Mouse (Mus musculus) heart, postnatal 0 days (tissue): ENCODE measurements around the gene Kif26b. TPM values are rescaled to one million over a fixed set of nuclear protein-coding genes. Genes with fewer than 3 reads are reported as not detected.

Source experiments
- ATAC-seq: fragments of 200-750 bp; cut with Nextera tagmentation; 2 replicates; pipeline ENCODE4 v1.8.0; 2017; ENCODE audit warnings: low read depth, moderate number of reproducible peaks, moderate library complexity; ENCODE audit not compliant: insufficient read depth
- DNase-seq: peaks from one replicate; pipeline ENCODE4 v3.0.0-alpha.2; 2016; ENCODE audit warnings: low spot score
- H3K27ac ChIP-seq: fragments of 300-500 bp; sonication (generic); 2 replicates; pipeline ENCODE4 v1.5.1; 2014; ENCODE audit warnings: low read depth, mild to moderate bottlenecking
- H3K27me3 ChIP-seq: fragments of 300-500 bp; sonication (generic); 2 replicates; pipeline ENCODE4 v1.6.1; 2014; ENCODE audit warnings: low read length, mixed read lengths; ENCODE audit not compliant: control insufficient read depth, insufficient read depth
- H3K36me3 ChIP-seq: fragments of 300-500 bp; sonication (generic); replicated peaks from 2 replicates; pipeline ENCODE4 v1.6.1; 2014; ENCODE audit warnings: low read length, mixed read lengths; ENCODE audit not compliant: control insufficient read depth, insufficient read depth
- H3K4me1 ChIP-seq: fragments of 300-500 bp; sonication (generic); 2 replicates; pipeline ENCODE4 v1.6.1; 2014; ENCODE audit warnings: antibody characterized with exemption; ENCODE audit not compliant: control insufficient read depth, insufficient read depth
- H3K4me2 ChIP-seq: fragments of 300-500 bp; sonication (generic); 2 replicates; pipeline ENCODE4 v1.6.1; 2014; ENCODE audit warnings: low read depth, mild to moderate bottlenecking, low read length, moderate library complexity
- H3K4me3 ChIP-seq: fragments of 300-500 bp; sonication (generic); 2 replicates; pipeline ENCODE4 v1.5.1; 2014; ENCODE audit warnings: low read depth, low read length
- H3K9ac ChIP-seq: fragments of 300-500 bp; sonication (generic); replicated peaks from 2 replicates; pipeline ENCODE4 v1.6.1; 2014; ENCODE audit warnings: low read depth, low read length, mixed read lengths
- H3K9me3 ChIP-seq: fragments of 300-500 bp; sonication (generic); replicated peaks from 2 replicates; pipeline ENCODE4 v1.6.1; 2016; ENCODE audit warnings: low read length; ENCODE audit not compliant: control insufficient read depth
- CTCF ChIP-seq: IDR thresholded peaks from 2 replicates; pipeline ENCODE4 v1.5.1; 2016; ENCODE audit warnings: antibody characterized with exemption, control low read depth, low read depth
- EP300 ChIP-seq: IDR thresholded peaks from 2 replicates; pipeline ENCODE4 v1.6.1; 2016; ENCODE audit warnings: antibody characterized with exemption, low read depth
- WGBS: fragments of 180-500 bp; shearing (Covaris S2); extraction: QIAGEN DNeasy Blood & Tissue Kit; methylation state at CpG from one replicate; pipeline ENCODE4 v1.1.7; 2014; 5-methylcytosine and 5-hydroxymethylcytosine counted together
- polyA plus RNA-seq: library from polyadenylated mRNA; unstranded; fragments of >200 nt; fragmentation: Nextera tagmentation; extraction: Ambion mirVana; gene quantifications from 2 replicates; pipeline ENCODE4 v1.2.1, GENCODE M21; 2015
- total RNA-seq: library from RNA; depleted of rRNA; stranded (reverse); fragments of >200 nt; gene quantifications from 2 replicates; pipeline ENCODE4 v1.2.3, GENCODE M21; 2014; ENCODE audit warnings: low replicate concordance

Kif26b gene
- total and polyA plus RNA-seq, 2 experiments from 2014 or later: 1.8 to 19.8 TPM

DNA sequence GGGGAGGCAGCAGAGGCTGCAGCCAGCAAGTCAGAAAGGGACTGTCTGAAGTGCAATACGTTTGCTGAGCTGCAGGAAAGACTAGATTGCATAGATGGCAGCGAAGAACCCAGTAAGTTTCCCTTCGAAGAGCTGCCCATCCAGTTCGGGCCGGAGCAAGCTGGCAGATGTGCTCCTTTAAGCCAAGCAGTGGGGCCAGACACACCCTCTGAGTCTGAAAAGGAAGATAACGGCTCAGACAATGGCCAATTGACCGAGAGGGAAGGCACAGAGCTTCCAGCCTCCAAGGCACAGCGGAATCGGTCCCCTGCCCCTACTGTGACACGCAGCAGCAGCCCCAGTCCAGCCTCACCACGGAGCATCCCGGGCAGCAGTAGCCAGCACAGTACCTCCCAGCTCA lies 386.1 kb downstream of the Kif26b start:
- DNase-seq (no peak), ATAC-seq (no peak)
- no peak for TF ChIP-seq EP300
- no peak for TF ChIP-seq CTCF
- H3K36me3 ChIP-seq: peaks cover 20% of the 10 kb centered on the region
- no peaks in the 10 kb centered on the region for H3K9me3 ChIP-seq
- no peaks in the 10 kb centered on the region; the same call in 1 of the 2 replicates for H3K4me1 ChIP-seq
- no peak overlapping the region for H3K4me3 ChIP-seq
- WGBS: 73% methylated on average over 12 of the region's 12 CpGs
- H3K27me3 ChIP-seq: no peaks in the 10 kb centered on the region
- H3K4me2 ChIP-seq: no peak overlapping the region
- no peak overlapping the region for H3K27ac ChIP-seq
- H3K9ac ChIP-seq: no peak overlapping the region

DNA sequence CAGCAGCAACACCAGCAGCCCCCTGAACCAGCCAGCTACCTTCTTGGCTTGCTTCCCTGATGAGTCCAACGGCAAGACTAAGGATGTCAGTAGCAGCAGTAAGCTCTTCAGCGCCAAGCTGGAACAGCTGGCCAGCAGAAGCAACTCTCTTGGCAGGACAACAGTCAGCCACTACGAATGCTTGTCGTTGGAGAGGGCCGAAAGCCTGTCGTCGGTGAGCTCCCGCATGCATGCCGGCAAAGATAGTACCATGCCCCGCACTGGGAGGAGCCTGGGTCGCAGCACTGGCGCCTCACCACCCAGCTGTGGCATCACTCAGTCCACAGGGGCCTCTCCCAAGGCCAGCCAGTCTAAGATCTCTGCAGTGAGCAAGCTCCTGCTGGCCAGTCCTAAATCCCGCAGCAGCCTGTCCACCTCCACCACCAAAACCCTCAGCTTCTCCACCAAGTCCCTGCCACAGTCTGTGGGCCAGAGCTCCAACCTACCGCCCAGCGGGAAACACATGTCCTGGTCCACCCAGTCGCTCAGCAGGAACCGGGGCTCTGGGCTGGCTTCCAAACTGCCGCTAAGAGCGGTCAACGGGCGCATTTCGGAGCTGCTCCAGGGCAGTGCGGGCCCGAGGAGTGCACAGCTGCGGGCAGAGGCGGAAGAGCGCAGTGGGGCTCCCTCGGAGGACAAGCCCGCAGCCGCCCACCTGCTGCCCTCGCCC lies 388.4 kb downstream of the Kif26b start:
- H3K36me3 ChIP-seq: peaks cover 20% of the 10 kb centered on the region
- ATAC-seq: peak; percentile 59
- WGBS: 43% methylated on average over 31 of the region's 31 CpGs

DNA sequence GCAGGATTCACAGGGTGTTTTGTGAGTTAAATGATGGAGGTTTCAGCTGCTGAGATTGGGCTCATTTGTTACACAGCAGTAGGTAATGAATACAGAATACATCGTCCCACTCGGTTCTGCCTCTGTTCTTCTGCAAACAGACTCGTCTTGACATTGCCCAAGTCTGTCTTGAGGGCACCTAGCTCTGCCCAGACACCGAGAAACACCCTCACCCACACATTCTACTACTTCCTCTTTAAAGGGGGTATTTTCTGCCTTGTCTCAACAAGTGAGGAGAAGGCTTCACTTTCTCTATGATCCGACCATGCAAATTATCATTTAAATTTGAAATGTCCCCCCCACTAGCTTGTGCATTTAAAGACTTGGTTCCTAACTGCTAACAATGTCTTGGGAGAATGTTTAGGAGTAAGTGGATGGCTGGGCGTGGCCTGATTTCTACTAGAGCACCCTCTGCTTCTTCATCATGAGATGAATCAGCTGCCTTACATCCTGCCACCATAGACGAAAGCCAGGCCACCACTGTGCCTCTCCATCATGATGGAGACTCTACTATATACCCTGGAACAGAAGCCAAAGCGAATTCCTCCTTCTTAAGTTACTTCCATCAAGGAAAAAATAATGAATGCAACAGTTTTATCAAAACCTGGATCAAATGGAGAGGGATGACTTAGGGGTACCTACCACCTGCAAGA lies 395.7 kb downstream of the Kif26b start:
- no peaks in the 10 kb centered on the region for H3K4me1 ChIP-seq
- 0 out of 2 replicates have a peak, but pooled peaks cover 7% of the 10 kb centered on the region for H3K36me3 ChIP-seq
- no peak for TF ChIP-seq EP300
- TF ChIP-seq CTCF: no peak
- H3K4me3 ChIP-seq: no peak overlapping the region
- H3K4me2 ChIP-seq: no peak overlapping the region
- WGBS: 80% methylated on average over 8 of the region's 8 CpGs
- no peak overlapping the region for H3K27ac ChIP-seq
- H3K9ac ChIP-seq: no peak overlapping the region
- no peaks in the 10 kb centered on the region for H3K9me3 ChIP-seq
- no peak for ATAC-seq
- no peaks in the 10 kb centered on the region for H3K27me3 ChIP-seq
- no peak for DNase-seq

More for the DNA sequence above, 388.4 kb downstream of the Kif26b start:
- Histone ChIP-seq H3K4me3 (0 out of 2 replicates have a peak overlapping the region, but pooled peaks have one; percentile 8), H3K9me3 (no peaks in the 10 kb centered on the region), H3K27ac (no peak overlapping the region), H3K4me2 (peak overlapping the region; percentile 32), H3K4me1 (no peaks in the 10 kb centered on the region; the same call in 1 of the 2 replicates), H3K9ac (no peak overlapping the region), H3K27me3 (no peaks in the 10 kb centered on the region)
- peak; percentile 17 for DNase-seq
- TF ChIP-seq CTCF (no peak), EP300 (no peak)

DNA sequence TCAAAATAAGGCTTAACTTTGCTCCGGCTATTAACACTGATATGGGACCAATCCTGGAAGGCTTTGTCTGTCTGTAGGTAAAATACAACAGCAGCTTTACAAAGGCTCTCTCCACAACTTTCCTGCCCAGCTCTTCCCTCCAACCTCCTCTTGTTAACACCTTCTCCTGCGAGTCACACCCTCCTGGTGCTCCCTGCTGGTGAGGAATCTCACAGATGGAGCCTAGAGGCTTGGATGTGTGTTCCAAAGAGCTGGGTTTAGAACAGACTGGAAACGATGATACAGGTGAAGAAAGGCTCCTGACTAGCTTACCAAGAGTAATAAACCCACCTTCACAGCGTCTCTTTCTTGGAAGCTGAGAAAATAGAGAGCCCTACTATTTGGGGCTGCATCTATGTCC lies 400.6 kb downstream of the Kif26b start:
- no peak overlapping the region for H3K9ac ChIP-seq
- no peak for DNase-seq
- H3K4me1 ChIP-seq: no peaks in the 10 kb centered on the region
- H3K4me3 ChIP-seq: no peak overlapping the region
- TF ChIP-seq CTCF: no peak
- TF ChIP-seq EP300: no peak
- 55% methylated on average over 4 of the region's 4 CpGs for WGBS
- H3K4me2 ChIP-seq: no peak overlapping the region
- H3K27me3 ChIP-seq: no peaks in the 10 kb centered on the region
- H3K36me3 ChIP-seq: peaks cover 15% of the 10 kb centered on the region; the same call in 1 of the 2 replicates
- H3K27ac ChIP-seq: no peak overlapping the region
- H3K9me3 ChIP-seq: no peaks in the 10 kb centered on the region
- ATAC-seq: no peak

DNA sequence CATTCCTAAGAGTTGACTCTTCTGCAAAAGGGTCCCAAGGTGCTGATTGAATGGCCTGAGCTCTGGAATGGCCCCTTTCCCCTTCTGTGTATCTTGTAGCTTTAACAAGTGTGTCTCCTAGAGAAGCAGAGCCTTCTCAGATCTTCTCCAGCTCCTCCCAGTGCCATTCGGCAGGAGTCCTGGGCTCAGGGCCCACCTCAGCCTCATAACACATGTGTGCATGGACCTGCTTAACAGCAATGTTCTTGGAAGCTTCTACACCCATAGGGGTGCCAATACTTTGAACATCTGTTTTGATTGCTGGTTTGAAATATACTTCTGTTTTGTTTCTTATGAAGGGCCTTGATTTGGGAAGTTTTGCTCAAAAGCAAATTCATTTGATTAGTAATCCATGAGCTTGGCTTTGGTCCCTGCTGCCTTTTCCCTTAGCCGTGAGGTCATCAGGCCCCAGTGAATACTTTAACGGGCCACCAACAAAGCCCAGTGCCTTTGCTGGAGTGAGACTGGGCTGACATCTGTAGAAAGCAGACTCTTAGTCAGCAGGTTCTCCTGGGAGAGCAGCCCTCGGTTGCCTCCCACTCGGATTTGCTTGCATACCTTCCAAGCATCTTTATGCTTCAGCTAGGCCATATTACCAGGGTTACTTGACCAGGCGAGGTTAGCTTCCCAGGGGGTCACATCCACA lies 405.2 kb downstream of the Kif26b start:
- DNase-seq: no peak

More for the DNA sequence above, 405.2 kb downstream of the Kif26b start:
- Histone ChIP-seq H3K9ac (no peak overlapping the region), H3K4me2 (no peak overlapping the region), H3K36me3 (peaks cover 10% of the 10 kb centered on the region; the same call in 1 of the 2 replicates), H3K27me3 (no peaks in the 10 kb centered on the region), H3K9me3 (no peaks in the 10 kb centered on the region), H3K27ac (no peak overlapping the region), H3K4me1 (no peaks in the 10 kb centered on the region), H3K4me3 (no peak overlapping the region)
- 72% methylated on average over 6 of the region's 6 CpGs for WGBS
- TF ChIP-seq CTCF (no peak), EP300 (no peak)
- ATAC-seq: no peak
